Mouse (Mus musculus) left cerebral cortex, adult 2 months (tissue): ENCODE results near the gene Camta1. TPM values are rescaled to one million over a fixed set of nuclear protein-coding genes. Genes with fewer than 3 reads are reported as not detected.

Experiments used
- DNase-seq, 2 experiments: peaks; one replicate each; pipeline ENCODE4 v3.0.0; 2021 to 2022; ENCODE audit warnings: low spot score in 2 of 2, mixed read lengths in 1 of 2; ENCODE audit errors: extremely low spot score in 1 of 2
- H3K27ac ChIP-seq: fragments of 200-600 bp; 2 replicates; pipeline ENCODE4 v1.8.1; 2022
- H3K4me3 ChIP-seq: fragments of 200-600 bp; 2 replicates; pipeline ENCODE4 v1.8.1; 2022
- CTCF ChIP-seq: fragments of 200-600 bp; IDR thresholded peaks from 2 replicates; pipeline ENCODE4 v1.8.1; 2022; ENCODE audit warnings: antibody characterized with exemption, mild to moderate bottlenecking, moderate library complexity
- intact Hi-C: fragments of 180-260 bp; cut with DNase I; formaldehyde crosslinking; loops from one replicate; pipeline ENCODE4 v1.15.1; 2025
- total RNA-seq, 2 experiments: library from RNA; stranded (reverse); gene quantifications; 2 replicates each; pipeline ENCODE4 v1.2.3; 2021

Camta1 gene
- total RNA-seq, 2 experiments from 2014 or later = 242 to 255 TPM

DNA sequence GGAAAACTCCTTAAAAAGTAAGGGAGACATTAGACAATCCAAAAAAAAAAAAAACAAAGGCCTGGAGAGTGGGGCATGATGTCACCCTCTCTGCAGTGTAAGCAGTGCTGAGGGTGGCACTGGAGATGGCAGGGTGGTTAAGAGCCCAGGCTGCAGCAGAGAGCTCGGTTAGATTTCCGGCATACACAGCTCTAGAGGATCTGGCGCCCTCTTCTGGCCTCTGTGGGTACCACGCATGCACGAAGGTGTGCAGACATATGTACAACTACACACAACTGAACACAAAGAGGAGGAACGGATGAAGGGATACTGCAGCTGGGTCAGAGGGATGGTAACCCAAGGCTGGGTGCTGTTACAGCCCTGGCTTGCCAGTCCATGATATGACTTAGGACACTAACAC, 854.7 kb downstream of the Camta1 start:
- Histone ChIP-seq H3K27ac (no peak overlapping the region), H3K4me3 (no peak overlapping the region)
- intact Hi-C loops = no loop called here
- DNase-seq = peak; percentile 28 to 33
- peak; percentile 53 for TF ChIP-seq CTCF

DNA sequence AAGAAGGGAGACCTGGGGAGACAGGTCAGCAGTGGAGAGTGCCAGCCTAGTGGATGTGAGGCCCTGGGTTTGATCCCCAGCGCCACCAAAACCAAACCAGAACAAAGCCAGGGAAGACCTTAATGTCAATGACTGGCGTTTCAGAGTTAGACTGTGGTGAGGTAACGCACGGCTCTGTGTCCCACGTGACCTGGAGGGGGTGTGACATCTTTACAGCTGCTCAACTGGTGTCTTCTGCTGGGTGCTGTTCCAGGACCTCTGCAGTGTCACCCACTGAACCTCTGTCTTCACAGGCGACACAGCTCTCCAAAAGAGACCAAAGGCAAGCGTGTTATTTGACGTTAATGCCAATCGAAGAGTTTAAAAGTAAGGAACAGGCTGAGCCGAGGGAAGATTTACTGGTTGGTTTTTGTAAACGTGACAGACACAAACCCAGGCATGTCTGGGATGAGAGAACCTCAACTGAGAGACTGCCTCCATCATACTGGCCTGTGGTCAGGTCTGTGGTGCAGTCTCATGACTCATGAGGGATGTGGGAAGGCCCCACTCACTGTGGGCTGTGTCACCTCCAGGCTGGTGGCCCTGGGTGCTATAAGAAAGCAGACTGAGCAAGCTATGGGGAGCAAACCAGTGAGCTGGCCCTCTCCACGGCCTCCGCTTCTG, 855.9 kb downstream of the Camta1 start:
- H3K4me3 ChIP-seq = no peak overlapping the region
- intact Hi-C loops = no loop called here
- TF ChIP-seq CTCF = no peak
- H3K27ac ChIP-seq = no peak overlapping the region
- DNase-seq = no peak

DNA sequence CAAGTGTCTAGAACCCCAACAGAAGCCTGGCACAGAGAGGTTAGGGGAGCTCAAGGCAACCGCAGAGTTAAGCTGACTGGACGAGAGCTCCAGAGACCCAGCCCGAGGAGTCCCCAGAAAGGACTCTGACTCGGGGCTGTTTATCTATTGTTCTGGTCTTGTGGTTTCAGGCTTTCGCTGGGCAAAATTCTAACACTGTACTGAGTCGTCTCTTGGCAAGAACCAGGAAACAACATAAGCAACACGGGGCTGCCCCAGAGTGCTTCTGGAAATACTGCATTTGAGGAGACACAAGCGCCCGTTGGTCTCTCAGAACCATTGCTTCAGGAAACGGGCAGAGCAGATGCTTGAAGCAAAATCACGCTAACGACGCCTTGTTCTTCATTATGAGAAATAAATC, 860.3 kb downstream of the Camta1 start:
- no peak for TF ChIP-seq CTCF
- intact Hi-C loops = no loop called here
- Histone ChIP-seq H3K27ac (no peak overlapping the region), H3K4me3 (no peak overlapping the region)
- no peak for DNase-seq

- intact Hi-C loops = no loop called here
- Histone ChIP-seq H3K27ac (no peak overlapping the region), H3K4me3 (no peak overlapping the region)
- DNase-seq = no peak
- TF ChIP-seq CTCF = no peak
These were observed 863.0 kb downstream of the Camta1 start for GRCm38 (mm10) chr4:150998626-150999025.

- Histone ChIP-seq H3K27ac (no peak within 1 kb of the TSS), H3K4me3 (no peak within 1 kb of the TSS)
- TF ChIP-seq CTCF = no peak
- DNase-seq = no peak
- intact Hi-C loops = no loop called here
These were observed 864.9 kb downstream of the Camta1 start, which contains the start of gene Uts2 for GRCm38 (mm10) chr4:150996797-150997196. Uts2 (plus strand) TSS chr4:150997097.

- DNase-seq = no peak
- Histone ChIP-seq H3K27ac (no peak overlapping the region), H3K4me3 (no peak overlapping the region)
- intact Hi-C loops = no loop called here
- peak; percentile 47 for TF ChIP-seq CTCF
These were observed 871.5 kb downstream of the Camta1 start for GRCm38 (mm10) chr4:150990148-150990547.

DNA sequence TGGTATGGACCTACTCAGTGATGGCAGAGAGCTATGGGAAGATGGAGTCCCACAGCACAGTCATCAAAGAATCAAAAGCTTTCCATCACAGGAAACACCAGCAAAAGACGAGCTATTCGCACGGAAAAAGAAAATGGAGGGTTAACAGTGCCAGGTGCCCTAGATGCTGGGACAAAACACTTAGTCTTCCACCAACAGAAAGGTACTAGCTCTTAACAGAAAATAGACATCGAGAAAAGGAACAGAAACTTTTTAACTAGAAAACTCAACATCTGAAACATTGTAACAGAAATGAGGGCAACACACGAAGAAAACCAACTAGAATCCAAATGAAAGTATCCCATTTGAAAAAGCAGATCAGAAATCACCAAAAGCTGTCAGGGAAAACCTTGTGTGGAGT, 881.5 kb downstream of the Camta1 start:
- DNase-seq = no peak
- intact Hi-C loops = no loop called here
- TF ChIP-seq CTCF = no peak
- Histone ChIP-seq H3K27ac (no peak overlapping the region), H3K4me3 (no peak overlapping the region)

DNA sequence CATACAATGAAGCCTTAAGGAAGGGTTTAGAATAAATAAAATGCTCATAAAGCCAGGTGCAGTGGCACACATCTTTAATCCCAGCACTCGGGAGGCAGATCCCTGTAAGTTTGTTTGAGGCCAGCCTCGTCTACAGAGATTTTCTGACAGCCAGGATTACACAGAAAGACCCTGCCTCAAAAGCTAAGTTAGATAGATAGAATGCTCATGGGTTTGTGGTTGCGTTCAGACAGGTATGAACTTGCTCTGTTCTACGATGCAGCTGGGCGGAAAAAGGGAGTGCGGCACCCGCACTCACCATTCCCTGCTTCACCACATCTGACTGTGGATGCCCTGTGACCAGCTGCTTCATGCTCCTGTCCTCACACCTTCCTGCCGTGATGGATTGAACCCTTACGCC, 882.2 kb downstream of the Camta1 start:
- DNase-seq = no peak
- H3K27ac ChIP-seq = no peak overlapping the region
- intact Hi-C loops = no loop called here

DNA sequence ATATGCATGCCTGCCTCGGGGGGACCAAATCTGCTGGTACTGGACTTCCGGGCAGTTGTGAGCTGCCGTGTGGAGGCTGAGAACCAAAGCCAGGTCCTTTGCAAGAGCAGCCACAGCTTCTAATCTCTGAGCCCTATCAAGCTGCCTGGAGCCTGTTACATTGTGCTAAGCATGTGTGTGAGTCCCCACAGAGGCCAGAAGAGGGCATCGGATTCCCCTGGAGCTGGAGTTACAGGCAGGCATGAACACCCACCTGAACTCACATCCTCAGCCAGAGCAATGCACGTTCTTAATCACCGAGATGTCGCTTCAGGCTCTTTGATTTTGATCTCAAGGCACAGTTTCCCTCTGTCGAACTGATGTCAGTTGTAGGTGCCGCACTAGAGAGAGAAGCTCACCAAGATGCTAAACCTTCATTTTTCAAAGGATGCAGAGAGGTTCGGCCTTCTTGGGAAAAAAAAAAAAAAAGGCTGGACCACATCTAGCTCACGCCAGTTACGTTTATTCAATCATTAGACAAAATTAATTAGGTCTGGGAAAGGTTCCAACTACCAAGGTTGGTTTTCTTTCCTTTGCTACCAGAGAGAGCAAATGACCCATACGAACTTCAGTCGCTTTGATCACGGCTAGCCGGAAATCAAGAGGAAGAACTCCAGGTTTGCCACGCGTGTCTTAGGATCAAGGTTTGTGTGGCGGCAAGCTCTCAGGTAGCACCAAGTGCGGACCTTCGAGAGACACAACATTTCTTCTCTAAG, 883.3 kb downstream of the Camta1 start:
- no peak for DNase-seq
- Histone ChIP-seq H3K4me3 (no peak overlapping the region), H3K27ac (no peak overlapping the region)
- intact Hi-C loops = no loop called here
- no peak for TF ChIP-seq CTCF

More for the DNA sequence above, 882.2 kb downstream of the Camta1 start:
- no peak for TF ChIP-seq CTCF
- no peak overlapping the region for H3K4me3 ChIP-seq

GRCm38 (mm10) chr4:150975145-150975544, 886.5 kb downstream of the Camta1 start:
- no peak for DNase-seq
- intact Hi-C loops = no loop called here
- no peak for TF ChIP-seq CTCF
- no peak overlapping the region for H3K27ac ChIP-seq
- no peak overlapping the region for H3K4me3 ChIP-seq

DNA sequence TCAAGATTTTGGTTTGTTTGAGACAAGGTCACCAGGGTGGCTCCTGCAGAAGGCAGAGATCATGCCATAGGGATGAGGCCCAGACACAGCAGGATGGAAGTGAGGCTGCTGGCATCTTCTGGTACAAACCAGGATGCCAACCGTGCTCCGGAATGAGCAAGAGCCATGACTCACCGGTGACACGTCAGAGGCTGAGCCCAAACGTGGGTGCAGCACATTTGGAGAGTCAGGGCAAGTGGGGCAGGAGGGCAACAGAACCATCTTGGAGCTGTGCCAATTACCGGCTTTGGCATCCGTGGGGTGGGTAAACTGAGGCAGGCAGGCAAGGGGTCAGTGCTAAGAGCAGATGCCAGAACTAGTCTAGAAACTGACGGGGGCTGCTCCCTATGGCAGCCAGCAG, 888.4 kb downstream of the Camta1 start:
- TF ChIP-seq CTCF = no peak
- no peak overlapping the region for H3K27ac ChIP-seq
- no peak for DNase-seq
- intact Hi-C loops = no loop called here
- H3K4me3 ChIP-seq = no peak overlapping the region

GRCm38 (mm10) chr4:150968956-150969355, 892.7 kb downstream of the Camta1 start:
- H3K4me3 ChIP-seq = no peak overlapping the region
- intact Hi-C loops = loop anchor here (5.0 to 10.0 kb wide), 3 partner anchors 52 to 312 kb away; no protein-coding TSS in a partner anchor
- no peak for TF ChIP-seq CTCF
- DNase-seq = no peak
- no peak overlapping the region for H3K27ac ChIP-seq

- H3K27ac ChIP-seq = no peak overlapping the region
- TF ChIP-seq CTCF = peak; percentile 71
- no peak overlapping the region for H3K4me3 ChIP-seq
- peak; percentile 49 to 60 for DNase-seq
- intact Hi-C loops = loop anchor here (5.0 to 10.0 kb wide), 3 partner anchors 49 to 309 kb away; no protein-coding TSS in a partner anchor
These were observed 895.1 kb downstream of the Camta1 start for GRCm38 (mm10) chr4:150966556-150966955.
